Mouse (Mus musculus): Measurements from ENCODE around the gene Ifitm10.

Ifitm10 gene

DNA sequence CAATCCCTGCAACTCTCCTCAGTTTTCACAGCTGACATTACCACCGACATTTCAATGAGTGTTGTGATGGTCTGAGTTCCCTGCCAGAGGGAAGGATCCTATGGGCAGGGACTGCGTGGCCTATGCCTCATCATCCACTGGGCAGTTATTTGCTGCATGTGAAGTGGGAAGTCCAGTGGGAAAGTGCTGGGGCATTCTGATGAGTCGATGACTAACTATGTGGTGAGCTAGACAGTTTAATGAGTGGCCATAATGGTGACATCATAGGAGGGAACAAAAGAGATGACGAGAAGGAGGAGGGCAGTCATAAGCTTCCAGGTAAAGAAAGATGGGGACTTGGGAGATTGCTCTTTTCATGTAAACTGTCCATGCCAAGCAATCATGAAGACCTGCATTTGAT is 10.4 kb downstream of the Ifitm10 start:
- in situ Hi-C loops (cut with MboI): no loop called here

DNA sequence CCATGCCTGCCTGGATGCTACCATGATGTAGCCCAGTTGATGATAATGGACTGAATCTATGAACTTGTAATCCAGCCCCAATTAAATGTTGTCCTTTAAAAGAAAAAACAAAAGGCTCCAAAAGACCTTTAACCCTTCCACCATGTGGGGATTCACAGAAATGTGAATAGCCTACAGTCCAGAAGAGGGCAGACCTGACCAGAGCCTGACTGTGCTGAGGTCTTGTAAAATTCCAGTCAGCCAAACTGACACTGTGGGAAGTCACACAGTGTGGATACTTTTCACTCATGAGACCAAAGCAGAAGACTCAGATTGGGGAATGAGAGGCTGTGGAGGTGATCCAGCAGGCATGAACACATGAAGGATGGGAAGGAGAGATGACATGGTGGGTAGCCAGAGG is 12.8 kb downstream of the Ifitm10 start:
- in situ Hi-C loops (cut with MboI): no loop called here

DNA sequence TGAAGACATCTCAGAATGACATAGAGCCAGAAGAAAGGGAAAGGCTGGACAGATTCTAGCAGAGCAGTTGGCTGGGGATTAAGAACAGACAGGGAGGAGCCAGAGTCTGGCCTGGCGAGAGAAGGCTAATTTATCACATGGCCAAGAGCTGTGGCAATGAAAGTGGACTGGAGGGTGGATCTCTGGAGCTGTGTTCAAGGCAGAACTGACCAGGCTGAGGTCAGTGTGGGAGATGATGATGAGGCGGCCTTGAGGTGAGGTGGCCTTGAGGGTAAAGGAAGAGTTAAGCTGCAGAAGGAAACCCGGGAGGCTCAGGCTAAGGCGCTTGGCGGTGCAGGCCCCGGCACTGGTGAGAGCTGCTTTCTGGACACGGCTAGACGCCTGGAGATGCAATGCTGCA is 14.4 kb downstream of the Ifitm10 start:
- in situ Hi-C loops (cut with MboI): no loop called here

DNA sequence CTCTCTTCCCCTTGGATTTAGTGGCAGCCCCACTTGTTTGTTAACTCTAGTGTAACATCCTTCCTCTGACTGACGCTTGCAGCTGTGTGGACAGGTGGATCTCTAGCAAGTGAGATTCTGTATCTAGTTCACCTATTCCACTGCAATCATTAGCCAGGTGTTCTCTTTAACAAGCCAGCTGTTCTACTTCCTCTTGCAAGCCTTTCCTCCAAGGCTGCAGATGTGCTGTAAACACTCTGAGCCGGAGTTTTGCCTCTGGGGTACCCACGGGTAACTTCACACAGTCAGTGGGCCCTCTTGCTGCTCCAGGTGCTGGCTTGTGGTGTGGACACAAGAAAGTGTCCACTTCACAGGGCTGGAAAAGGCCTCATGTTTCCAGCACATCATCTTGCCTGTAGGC is 16.0 kb downstream of the Ifitm10 start:
- in situ Hi-C loops (cut with MboI): no loop called here

DNA sequence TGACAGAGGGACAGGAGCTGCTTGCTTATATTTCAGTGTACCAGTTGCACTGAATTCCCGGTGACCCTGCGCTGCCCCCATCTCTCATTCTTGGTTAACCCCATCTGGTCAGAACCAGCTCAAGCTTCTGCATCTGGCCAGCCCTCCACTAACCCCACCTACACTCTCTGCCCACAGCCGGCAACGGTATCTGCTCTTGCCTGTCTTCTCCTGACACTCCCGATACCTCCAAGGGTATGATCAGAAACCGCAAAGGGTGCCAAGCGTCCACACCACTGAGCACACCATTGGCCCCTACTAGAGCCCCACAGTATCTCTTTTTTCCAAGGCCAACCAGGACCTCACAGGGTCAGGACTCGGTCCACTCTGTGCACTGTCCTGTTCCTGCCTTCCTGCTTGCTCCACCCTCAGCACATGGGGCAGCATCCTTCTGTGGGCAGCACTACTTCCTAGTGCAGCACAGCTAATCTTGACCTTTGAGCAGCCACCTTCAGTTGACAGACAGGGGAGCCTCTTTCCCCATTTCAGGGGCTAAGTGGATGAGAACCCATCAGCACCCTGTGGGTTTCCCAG is 18.8 kb downstream of the Ifitm10 start:
- in situ Hi-C loops (cut with MboI): no loop called here

DNA sequence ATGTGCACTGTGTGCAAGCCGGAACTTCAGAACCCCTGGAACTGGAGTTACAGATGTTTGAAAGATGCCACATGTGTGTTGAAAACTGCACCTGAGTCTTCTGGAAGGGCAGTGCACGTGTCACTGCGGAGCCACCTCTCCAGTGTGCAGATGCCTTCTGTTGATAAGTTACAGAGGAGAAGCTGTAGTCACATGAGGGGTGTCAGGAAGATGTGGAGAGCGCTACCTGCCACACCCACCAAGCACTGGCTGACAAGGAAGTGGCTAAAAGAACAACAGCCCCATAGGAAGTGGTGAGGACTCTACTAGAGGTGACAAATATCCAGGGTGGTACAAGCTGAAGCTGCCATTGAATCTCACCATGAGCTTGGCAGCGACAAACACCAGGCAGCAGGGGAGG is 19.7 kb downstream of the Ifitm10 start:
- in situ Hi-C loops (cut with MboI): no loop called here

DNA sequence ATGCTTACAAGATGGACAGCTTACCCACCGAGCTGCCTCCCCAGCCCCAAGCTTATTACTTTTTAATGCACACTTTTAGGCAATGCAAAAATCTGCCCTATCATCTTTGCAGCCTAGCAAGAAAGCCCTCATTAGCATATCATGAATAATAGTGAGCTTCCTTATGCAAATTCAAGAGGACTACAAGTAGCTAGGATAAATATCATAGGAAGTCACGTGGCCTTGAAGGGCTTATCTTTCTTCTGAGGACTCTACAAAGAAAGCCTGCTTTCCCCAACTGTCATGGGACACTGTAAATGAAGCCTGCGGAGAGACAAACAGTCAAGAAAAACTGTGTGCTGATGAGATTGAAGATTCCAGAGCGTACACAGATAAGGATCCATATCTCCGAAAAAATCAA is 22.0 kb downstream of the Ifitm10 start:
- in situ Hi-C loops (cut with MboI): no loop called here

DNA sequence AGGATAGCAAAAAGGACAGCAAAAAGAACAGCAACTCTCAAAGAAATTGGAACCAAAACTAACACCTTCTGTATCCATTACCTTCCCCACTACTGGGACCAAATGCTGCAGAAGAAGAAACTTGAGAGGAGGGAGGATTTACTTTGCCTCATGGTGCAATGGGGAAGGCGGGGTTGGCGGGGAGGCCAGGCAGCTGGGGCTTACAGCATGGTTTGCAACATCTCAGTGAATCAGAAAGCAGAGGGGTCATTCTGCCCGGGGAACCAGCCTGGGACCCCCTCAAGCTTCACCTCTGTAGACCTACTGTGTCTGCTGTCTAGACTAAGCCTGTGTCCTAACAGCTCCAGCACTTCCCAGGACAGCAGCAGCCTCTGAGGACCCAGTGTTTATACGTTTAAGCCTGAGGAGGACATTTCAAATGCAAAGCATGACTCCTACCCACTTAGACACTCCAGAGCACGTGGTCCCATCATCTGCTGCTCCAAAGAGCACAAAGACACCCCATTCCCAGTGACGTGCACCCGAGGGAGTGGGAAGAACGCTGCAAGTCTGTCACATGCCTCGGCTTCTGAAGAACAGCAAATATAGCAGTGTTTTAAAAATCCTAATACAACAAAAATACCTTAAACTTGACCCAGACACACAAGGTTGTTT is 24.1 kb downstream of the Ifitm10 start:
- in situ Hi-C loops (cut with MboI): no loop called here

DNA sequence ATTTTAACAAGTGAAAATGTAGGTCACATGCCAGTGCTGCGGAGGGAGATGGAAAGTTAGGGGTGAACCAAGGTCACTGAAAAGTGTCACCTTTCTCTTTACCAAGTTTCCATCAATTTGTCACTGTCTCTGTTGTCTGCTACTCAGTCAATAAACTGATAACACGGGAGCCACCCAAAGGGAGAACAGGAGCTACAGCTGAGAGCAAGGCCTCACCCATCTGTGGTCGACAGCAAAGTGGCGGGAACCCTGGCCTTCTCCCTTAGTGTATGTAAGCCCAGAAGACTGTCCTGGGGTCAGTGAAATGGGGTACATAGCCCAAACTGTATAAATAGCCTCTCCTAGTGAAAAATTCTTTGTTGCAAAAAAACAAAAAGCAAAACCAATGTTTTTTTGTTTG is 26.0 kb downstream of the Ifitm10 start:
- in situ Hi-C loops (cut with MboI): no loop called here

DNA sequence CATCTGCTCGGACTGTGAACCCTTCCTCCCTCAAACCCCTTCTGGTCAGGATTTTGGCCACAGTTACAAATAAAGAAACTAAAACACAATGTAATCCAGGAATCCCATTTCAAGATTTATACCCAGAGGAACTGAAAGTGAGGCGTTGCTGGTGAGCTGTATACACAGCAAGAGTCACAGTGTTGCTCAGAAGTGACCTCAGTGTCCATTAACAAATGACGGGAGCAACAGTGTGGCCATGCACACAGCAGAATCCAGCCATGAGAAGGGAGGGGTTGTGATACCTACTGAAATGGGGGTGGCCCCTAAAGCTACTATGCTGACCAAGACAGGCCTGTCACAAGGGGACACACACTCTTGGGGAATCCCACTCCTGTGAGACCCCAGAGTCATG is 31.3 kb downstream of the Ifitm10 start:
- in situ Hi-C loops (cut with MboI): no loop called here

DNA sequence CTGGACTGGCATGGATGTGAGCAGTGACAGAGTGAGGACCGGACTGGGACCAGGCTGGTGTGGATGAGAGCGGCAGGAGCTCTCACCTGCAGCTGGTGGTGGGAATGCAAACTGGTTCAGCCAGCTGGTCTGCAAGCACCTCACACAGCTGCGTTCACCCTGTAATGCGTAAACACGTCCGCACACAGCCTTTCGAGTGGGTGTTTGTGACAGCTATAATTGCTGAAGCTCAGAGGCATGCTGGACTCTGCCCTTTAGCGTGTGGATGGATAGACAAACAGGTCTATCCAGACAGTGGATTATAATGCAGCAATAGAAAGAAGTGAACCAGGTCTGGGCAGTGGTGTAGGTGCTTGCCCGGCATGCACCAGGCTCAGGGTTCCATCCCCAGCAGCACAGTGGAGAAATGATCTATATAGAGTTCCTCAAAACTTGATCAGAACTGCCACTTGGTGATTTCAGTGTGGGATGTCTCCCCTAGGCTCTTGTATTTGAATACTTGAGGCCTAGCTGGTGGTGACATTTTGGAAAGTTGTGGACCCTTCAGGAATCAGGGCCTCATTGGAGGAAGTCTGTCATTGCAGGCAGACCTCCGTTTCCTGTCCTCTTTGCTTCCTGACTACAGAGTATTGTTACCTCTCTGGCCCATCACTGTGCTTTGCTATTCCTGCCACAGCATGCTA is 31.8 kb downstream of the Ifitm10 start:
- in situ Hi-C loops (cut with MboI): no loop called here

DNA sequence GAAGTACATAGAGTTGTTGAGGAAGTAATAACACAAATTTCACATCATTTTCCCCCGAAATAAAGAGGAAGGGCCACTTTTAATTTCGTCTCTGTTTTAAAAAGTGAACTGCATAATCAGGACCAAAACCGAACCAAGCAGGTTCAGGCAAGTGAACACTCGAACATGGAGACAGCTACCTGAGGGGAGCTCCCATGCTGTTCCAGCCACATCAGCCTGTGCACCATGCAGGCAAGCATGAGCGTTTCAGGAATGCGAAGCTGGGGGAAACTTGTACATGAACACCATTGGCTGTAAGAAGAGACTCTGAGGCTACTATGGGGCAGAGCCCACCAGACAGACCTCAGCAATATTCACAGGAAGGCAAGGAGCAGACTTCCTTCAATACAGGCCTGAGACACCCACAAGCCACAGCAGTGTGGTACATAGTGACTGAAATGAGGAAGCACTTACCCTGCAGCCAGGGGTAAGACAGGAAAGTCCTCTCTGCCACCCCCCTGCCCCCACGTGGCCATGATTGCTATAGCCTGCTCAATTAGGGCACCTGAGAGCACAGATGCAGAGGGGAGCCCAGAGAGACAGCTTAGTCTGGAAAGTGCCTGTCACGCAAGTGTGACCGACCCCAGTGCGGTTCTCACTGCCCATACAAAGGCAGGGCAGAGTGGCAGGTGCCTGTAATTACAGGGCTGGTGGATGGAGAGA is 33.1 kb downstream of the Ifitm10 start:
- in situ Hi-C loops (cut with MboI): no loop called here

DNA sequence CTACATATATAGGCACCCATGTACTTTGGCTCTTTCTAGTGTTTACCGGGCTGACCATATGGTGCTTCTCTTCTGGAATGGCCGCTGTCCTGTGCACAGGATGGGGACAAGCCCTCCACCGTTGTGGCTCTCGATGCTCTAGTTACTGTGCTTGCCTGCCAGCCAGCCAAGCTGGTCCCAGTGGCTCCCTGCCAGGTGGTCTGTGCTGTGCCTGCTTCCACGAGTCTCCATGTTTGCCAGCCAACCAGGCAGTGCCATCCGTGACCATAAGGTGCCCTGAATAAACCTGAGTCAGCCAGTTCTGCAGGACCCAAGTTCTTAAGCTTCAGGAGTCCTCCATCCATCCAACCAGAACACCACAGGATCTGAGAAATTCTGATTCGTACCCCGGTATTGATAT is 38.4 kb downstream of the Ifitm10 start:
- in situ Hi-C loops (cut with MboI): loop anchor here (5.0 to 10.0 kb wide), 3 partner anchors 102 to 340 kb away; no protein-coding TSS in a partner anchor

DNA sequence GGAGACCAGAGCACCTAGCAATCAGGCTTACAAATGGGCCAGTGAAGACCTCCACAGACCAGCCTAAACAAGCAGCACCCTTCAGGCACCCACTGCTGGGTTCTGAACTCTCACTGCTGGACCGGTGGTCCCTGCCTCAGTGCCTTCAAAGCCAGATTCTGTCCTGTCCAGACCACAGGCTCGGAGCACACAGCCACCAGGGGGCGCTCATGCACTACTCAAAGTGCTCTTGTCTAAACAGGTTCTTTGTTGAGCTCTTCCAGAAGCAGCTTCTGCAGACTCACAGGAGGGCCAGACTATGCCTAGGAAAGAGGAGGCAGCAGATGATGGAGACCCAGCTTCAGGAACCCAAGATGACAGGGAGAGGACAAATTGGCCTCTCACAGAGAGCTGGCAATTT is 39.3 kb downstream of the Ifitm10 start:
- in situ Hi-C loops (cut with MboI): loop anchor here (10.0 kb wide), 2 partner anchors 251 to 341 kb away; no protein-coding TSS in a partner anchor

DNA sequence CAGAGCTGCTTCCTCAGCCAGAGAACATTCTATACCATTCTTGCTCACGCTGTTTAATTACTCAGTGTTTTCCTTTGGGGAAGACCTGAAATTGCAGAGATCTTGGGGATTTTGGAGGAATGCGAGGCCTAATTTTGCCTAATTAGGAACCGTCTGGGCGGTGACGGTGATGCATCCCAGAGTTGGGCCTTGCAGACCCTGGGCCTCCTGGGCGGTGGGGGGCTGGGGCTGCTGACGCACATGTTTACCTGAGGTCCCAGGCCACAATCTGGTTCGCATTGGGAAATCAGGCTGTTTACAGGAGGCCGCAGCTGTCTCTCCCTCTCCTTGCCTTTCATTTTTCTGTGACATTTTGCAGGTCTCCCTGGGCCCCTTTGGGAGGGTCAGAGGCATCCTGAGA is 40.8 kb downstream of the Ifitm10 start:
- in situ Hi-C loops (cut with MboI): loop anchor here (10.0 kb wide), 2 partner anchors 252 to 342 kb away; no protein-coding TSS in a partner anchor

DNA sequence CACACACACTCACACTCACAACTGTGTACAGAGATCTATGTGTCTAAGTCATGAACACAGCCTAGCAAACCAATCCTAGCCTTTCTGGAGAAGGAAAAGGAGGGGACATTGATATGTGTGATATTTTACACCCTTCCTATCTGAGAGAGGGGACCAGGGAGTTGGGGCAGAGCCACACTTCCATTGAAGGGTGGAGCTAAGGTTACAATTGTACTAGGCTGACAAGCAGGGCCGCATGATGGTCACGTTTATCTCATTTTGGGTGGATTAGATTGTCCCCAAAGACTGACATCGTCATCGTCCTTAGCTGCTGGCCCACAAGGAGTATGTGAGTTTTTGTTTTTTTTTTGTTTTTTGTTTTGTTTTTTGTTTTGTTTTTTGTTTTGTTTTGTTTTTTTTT is 42.3 kb downstream of the Ifitm10 start:
- in situ Hi-C loops (cut with MboI): loop anchor here (10.0 kb wide), 2 partner anchors 254 to 344 kb away; no protein-coding TSS in a partner anchor

DNA sequence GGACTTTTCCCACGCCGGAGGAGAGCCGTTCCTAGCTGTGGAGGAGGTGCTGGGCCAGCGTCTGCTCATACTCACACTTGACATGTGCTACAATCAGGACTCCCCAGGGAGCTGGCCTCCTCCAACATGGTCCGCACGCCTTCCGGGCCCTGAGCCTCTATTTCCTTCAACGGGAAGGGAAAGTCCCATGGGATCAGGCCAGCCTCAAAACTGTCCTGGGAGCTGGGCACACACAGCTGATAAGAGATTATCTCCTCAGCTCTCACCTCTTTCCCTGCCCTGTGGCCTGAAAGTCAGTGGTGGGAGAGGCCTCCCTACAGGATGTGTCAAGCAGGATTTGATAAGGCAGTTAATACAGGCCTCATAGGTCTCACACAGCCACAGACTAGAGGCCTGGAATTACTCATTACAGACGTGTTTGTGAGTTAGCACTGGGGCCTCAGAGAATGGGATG is 43.3 kb downstream of the Ifitm10 start:
- in situ Hi-C loops (cut with MboI): loop anchor here (10.0 kb wide), 2 partner anchors 255 to 345 kb away; no protein-coding TSS in a partner anchor

DNA sequence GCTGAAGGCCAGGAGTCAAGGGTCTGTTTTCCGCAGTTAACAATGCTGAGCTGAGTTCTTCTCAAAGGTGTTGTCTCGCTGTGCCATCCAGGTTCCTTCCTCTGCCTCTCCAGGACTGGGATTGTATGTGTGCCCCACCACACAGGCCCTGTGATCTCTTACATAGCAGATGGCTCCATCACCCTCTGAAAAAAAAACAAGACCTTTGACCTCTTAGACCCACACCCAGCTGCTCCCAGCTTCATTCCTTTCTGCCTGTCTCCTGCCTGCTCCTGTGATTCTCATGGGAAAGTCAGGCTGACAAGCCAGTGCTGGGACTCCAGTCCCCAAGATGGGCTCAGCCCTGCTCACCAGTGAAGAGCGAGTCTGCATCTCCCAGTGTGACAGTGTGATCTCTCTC is 45.0 kb downstream of the Ifitm10 start:
- in situ Hi-C loops (cut with MboI): no loop called here

DNA sequence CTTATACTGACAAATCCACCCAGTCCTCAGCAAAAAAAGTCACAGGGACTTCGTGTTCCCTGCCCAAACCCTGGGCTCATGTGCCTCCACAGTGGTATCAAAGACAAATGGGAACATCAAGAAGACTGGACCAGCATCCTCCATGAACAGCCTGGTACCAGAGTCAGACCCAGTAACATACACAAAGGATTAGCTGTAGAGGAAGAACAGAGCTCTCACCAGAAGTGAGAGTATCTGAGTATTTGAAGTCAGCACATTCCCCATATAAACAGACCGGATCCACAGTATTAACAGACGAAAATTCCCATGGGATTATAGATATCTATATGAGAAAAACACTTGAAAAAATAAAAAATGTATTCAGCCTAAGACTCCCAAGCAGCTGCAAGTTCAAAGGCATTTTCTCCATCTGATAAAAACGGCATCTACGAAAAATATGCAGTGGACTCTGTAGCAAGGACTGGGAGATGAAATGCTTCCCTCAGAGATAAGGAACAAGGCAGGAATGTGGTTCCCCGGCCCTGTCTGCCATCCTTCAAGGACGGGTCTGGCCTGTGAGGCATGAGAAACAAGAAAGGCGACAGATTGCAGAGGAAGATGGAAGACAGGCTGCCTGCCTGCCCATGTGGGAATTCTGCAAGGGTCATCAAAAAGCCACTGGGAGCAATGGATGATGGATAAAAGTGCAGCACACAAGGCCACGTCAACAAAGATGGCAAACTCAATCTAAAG is 46.7 kb downstream of the Ifitm10 start:
- in situ Hi-C loops (cut with MboI): no loop called here

DNA sequence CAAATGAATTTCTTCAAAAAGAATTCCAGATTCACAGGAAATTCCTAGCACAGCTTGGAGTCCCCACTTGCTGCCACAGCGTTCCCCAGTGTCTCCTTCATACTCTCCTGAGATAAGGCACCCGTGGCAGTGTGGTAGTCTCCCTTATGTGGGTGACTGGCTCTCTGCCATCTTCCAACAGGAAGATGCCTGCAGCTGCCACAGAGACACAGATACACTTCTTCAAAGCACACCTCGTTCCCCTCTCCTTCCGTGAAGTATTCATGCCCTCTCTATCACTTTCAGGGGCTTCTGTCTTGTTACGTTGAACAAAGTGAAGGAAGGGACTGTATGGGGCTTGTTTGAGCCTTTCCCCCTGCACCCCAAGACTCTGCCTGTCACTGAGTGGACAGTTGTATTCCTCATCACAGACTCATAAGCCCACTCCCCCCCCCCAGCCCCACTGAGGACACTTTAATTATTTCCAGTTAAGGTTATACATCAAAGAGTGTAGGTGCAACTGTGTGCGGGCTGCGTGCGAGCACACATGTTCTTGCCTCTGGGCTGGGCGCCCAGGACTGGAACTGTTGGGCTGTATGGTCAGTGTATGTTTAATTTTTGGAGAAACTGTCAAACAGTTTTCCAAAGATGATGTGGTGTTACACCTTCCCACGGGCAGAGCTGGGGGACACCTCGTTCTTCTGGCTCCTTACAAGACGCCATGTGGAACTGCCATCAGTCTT is 50.0 kb downstream of the Ifitm10 start:
- in situ Hi-C loops (cut with MboI): no loop called here

DNA sequence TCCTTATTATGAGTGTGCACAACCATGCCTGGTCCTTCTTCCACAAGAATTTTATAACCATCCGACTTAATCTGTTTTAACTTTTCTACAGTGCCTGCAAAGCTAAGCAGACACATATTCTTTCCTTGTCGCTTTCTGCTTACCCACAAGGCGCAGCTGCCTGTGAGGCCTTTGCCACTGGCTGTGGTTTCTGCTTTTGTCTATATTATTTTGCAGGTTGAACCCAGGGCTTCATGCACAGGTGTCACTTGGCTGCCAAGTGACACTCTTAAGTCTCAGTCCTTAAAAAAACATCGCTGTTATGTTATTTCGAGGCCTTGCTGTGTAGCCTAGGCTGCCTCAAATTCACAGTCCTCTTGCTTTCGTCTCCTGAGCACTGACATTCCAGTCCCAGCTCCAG is 50.9 kb downstream of the Ifitm10 start:
- in situ Hi-C loops (cut with MboI): no loop called here
